36 mouse cellular contexts compared by ENCODE assay signal in genomic region chr5:89407376-89408082, GRCm38 (mm10). TPM values are rescaled to one million over a fixed set of nuclear protein-coding genes. Genes with fewer than 3 reads are reported as not detected.
A peak's percentile ranks its signal among the peaks of the same experiment; 100 is the strongest.
DNase-seq lines count a peak whose midpoint lies in the region; ATAC-seq lines count a peak whose summit lies in the region.
"Had no signal": no experiment of that assay in that cellular context is flagged by ENCODE, and none has a peak within 500 bp of the region (broad histone marks: within the 10 kb centered on the region; RNA-seq: fewer than 3 reads in every experiment).

No protein-coding gene starts in this region.

- H3K9me3 ChIP-seq in lung, embryonic 16.5 days (ENCODE audit: control insufficient read depth, low read length), result no peaks in the 10 kb centered on the region
- H3K9me3 ChIP-seq in hindbrain, embryonic 10.5 days, result no peaks in the 10 kb centered on the region
- H3K9me3 ChIP-seq: heart, embryonic 12.5 days; liver, embryonic 13.5 days; neural tube, embryonic 12.5 days had no signal

- ATAC-seq in lung, embryonic 16.5 days (ENCODE audit: low read depth), result peak; percentile 47; the same call in 1 of the 2 replicates
- ATAC-seq: activated CD4-positive, CD25-positive, alpha-beta regulatory T cell, adult 4 months; forebrain, embryonic 14.5 days; inflammation-experienced regulatory T-cells, adult 6 months had no signal

- H3K36me3 ChIP-seq in lung, embryonic 16.5 days (ENCODE audit: control insufficient read depth, insufficient read depth, low read length), result no peaks in the 10 kb centered on the region
- H3K36me3 ChIP-seq in hindbrain, embryonic 10.5 days, result no peaks in the 10 kb centered on the region
- H3K36me3 ChIP-seq: heart, embryonic 12.5 days; liver, embryonic 13.5 days; neural tube, embryonic 12.5 days had no signal

- no peaks in the 10 kb centered on the region for H3K27me3 ChIP-seq in lung, embryonic 16.5 days (ENCODE audit: control insufficient read depth, insufficient read depth, low read depth, low read length)
- H3K27me3 ChIP-seq in hindbrain, embryonic 10.5 days (ENCODE audit: insufficient read depth, poor library complexity, severe bottlenecking), result no peaks in the 10 kb centered on the region
- H3K27me3 ChIP-seq: heart, embryonic 12.5 days; liver, embryonic 13.5 days; neural tube, embryonic 12.5 days had no signal

- H3K27ac ChIP-seq in lung, embryonic 16.5 days (ENCODE audit: low read length), result no peak overlapping the region
- H3K27ac ChIP-seq in hindbrain, embryonic 10.5 days, result no peak overlapping the region
- H3K27ac ChIP-seq: hindbrain, embryonic 14.5 days; layer of hippocampus, adult 2 months; liver, embryonic 13.5 days; neural tube, embryonic 12.5 days had no signal

- no peak overlapping the region for H3K4me2 ChIP-seq in lung, embryonic 16.5 days (ENCODE audit: low read depth, low read length)
- H3K4me2 ChIP-seq: heart, embryonic 12.5 days; hindbrain, embryonic 14.5 days; liver, embryonic 13.5 days; midbrain, embryonic 11.5 days; neural tube, embryonic 12.5 days had no signal

- DNase-seq in heart, adult 11 months, result peak; percentile 12
- DNase-seq in heart, adult 8-10 months (ENCODE audit: low spot score), result no peak
- peak; percentile 55 for DNase-seq in R1 (ENCODE audit: low read depth, low spot score)
- peak; percentile 78 for DNase-seq in lung, postnatal 36 days
- DNase-seq in hindbrain, embryonic 10.5 days (ENCODE audit: low spot score), result no peak
- no peak for DNase-seq in layer of hippocampus, postnatal 36 days
- DNase-seq: adrenal gland, adult 2 months; adrenal gland, postnatal 36 days; cerebellum, adult 18-20 months; cerebellum, postnatal 14 days; gastrocnemius, postnatal 25 days; heart, adult 18-20 months; heart, postnatal 4 days; kidney, adult 9 months; kidney, postnatal 36 days; left cerebral cortex, postnatal 4 days; liver, embryonic 13.5 days; right cerebral cortex, adult 18-20 months; spleen, adult 18-20 months; thymus, postnatal 25 days had no signal

- no peaks in the 10 kb centered on the region; the same call in 1 of the 2 replicates for H3K4me1 ChIP-seq in lung, embryonic 16.5 days (replicated peaks; ENCODE audit: control insufficient read depth, insufficient read depth, low read length)
- H3K4me1 ChIP-seq in hindbrain, embryonic 10.5 days (replicated peaks), result no peaks in the 10 kb centered on the region
- H3K4me1 ChIP-seq: heart, embryonic 12.5 days; liver, embryonic 13.5 days; neural tube, embryonic 12.5 days had no signal

- H3K9ac ChIP-seq in lung, embryonic 16.5 days (ENCODE audit: low read length), result no peak overlapping the region
- H3K9ac ChIP-seq: heart, embryonic 12.5 days; hindbrain, embryonic 14.5 days; liver, embryonic 13.5 days; neural tube, embryonic 12.5 days had no signal

- H3K4me3 ChIP-seq in lung, embryonic 16.5 days (ENCODE audit: low read length), result no peak overlapping the region
- no peak overlapping the region for H3K4me3 ChIP-seq in hindbrain, embryonic 10.5 days
- H3K4me3 ChIP-seq: heart, embryonic 12.5 days; layer of hippocampus, adult 2 months; liver, embryonic 13.5 days; myocyte; neural tube, embryonic 12.5 days had no signal

RNA-seq across cellular contexts. Expression of gene Gc, which starts 50.2 kb away (rescaled TPM):
- not detected for total RNA-seq in heart, adult 8-10 months (2022)
- polyA plus RNA-seq in lung, embryonic 16.5 days (2015; fragmentation: Nextera tagmentation; extraction: Ambion mirVana), result 1.0 and 10.1 TPM in 2 replicates
- polyA plus RNA-seq in hindbrain, embryonic 10.5 days (2016; fragmentation: Nextera tagmentation; extraction: Ambion mirVana), result not detected in 2 replicates
- not detected for total RNA-seq in layer of hippocampus, postnatal 36 days (2021)
- total RNA-seq: gastrocnemius, postnatal 25 days; heart, adult 18-20 months; heart, postnatal 4 days; layer of hippocampus, adult 2 months; layer of hippocampus, postnatal 14 days; left cerebral cortex, adult 8-10 months; left cerebral cortex, postnatal 4 days; megakaryocyte, adult 5-6 weeks; midbrain, postnatal 0 days had no signal
- polyA plus RNA-seq: activated CD4-positive, CD25-positive, alpha-beta regulatory T cell, adult 4 months; cortical plate, adult 2 months; forebrain, embryonic 14.5 days; heart, postnatal 0 days; hindbrain, embryonic 14.5 days; midbrain, embryonic 11.5 days; myocyte; neural tube, embryonic 12.5 days had no signal

Comparison
In these comparisons a context has a peak if more than half of its experiments do, and no peak if none do; other contexts are left out.
1. DNase-seq: peak in heart, adult 11 months (single experiment), R1 (single experiment) and lung, postnatal 36 days (single experiment); none in heart, adult 8-10 months (single experiment), hindbrain, embryonic 10.5 days (single experiment) and layer of hippocampus, postnatal 36 days (0 of 2).